Mouse (Mus musculus): ENCODE measurements at regions not wholly inside any gene's neighbourhood (a gene's known extent, or its start where the extent isn't known, plus 50 kb on each side); places are given as distances from the start of the nearest gene placed in this dataset.

GRCm38 (mm10) chr13:32541611-32542010 lies 203.1 kb upstream of the Gmds start:
- DNase-seq (ENCODE audit: low spot score), result no peak

- DNase-seq (ENCODE audit: low spot score), result no peak
These were observed 197.7 kb upstream of the Gmds start for GRCm38 (mm10) chr13:32536241-32536640.

DNA sequence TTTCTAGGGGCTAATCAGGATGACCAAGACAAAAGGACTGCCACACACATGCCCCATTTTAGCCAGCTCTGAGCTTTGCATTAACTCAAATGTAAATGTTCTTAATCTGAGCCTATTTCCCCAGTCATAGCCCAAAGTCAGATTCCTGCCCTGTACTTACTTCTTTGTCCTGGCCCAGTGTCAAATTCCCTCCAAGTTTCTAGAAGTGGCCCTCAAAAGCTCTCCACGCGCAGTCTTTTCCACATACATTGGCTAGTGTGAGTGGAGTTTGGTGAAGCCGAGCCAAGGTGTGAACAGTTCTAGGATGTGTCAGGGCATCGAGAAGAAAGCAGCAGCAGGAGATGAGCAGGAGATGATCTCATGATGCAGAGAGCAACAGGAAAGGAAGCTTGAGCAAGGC lies 197.1 kb upstream of the Gmds start:
- DNase-seq (ENCODE audit: low spot score), result no peak

DNA sequence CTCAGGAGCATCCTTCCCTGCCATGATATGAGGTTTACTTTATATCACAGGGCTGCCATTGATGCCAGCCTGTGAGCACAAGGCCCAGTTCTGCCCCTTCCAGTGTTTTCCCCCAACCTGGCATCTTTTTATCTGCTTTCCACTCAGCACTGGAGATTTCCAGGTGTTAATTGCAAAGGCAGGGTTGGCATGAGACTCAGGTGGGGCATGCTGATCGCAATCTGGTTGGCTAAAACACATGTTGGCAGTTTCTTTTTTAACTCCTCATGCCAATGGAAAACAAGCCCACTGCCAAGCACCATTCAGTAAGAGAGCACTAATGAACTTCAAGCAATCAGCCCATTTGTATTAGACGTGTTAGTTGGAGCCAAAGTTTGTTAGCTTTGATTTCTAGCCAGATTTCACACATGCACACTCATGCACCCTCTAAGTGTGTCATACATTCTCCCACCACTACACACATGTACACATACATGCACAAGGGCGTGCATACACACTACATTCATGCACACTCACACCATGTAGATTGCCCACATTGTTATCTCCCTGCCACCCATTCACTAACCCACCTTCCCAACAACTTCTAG lies 192.5 kb upstream of the Gmds start:
- no peak for DNase-seq (ENCODE audit: low spot score)

DNA sequence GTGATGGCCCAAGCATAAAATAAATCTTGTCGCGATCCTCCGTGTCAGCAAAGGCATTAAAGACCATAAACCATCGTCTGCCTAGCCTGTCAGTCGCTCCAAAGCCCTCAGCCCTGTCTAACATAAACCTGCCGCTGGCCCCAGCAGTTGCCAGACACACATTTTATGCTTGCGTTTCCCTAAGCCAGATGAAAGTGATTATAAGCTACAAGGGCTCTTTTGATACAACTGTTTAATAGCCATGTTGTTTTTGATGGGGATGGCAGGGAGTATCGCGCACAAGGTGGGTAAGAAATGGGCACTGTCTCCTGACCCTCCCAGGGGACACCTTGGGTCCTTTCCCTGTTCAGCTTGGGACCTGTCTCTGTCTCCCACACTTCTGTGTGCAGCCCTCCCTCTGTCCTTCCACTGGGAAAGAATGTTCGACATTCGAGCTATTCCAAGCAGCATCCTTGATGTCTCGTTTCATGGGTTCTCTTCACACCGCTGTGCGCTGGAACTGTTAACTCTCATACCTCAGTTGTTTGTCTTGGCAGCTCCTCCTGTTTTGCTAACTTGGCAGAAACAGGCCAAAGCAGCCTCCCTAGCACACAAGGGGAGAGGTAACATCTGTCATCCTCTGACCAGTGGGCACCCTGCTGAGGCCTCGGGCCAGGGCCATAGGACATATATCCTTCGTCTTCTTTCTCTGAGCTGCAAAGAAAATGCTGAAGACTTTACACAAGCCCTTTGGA lies 180.2 kb upstream of the Gmds start:
- DNase-seq (ENCODE audit: low spot score), result no peak

DNA sequence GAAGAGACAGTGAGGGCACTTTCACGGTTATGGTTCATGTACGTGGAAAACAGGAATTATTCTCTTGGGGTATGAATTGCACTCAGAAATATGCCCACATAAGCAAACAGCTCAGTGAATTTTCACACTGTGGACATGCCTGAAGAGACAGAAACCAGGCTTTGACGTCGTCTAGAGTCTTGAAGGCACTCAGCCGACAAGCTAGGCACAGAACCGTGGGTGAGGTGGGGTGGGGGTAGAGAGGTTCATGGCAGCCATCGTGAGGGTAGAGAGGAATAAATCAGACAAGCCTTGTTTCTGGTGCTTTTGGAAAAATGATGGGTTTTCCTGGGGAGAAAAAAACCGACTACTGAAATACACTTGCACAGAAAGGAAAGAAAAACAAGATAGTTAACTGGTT lies 179.0 kb upstream of the Gmds start:
- DNase-seq (ENCODE audit: low spot score), result no peak

DNA sequence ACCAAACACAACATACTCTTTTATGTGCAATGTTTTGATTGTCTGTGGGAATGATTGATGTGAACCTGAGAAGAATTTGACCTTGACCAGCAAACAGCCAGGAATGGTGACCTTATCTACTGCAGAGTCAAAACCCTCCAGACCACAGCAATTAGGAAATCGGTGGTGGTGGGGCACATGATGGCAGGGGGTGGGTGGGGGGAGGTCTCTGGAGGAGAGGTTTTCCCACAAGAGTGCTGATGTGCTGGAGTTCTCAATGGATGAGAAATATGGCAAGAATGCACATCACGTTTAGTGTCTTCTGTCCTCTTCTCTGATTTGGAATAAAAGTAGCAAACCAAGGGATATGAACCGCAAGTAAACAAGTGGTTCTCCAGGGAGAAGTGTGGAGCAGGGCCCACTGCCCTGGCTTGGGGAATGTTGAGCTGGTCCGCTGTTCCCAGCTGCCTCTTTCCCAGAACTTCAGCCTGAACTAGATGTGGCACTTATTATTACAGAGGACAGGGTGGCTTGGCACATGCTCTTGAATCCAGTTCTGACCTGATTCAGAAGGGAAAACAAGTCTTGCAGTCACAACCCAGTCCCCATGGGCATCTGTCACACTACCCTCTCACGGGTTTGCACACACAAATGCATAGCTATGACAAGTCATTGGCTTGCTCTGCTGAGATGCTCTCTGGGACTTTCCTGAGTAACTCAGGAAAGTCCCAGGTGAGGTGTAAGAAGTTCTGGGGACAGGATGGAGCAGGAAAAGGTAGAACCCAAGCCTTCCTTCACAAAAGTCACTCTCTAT lies 170.9 kb upstream of the Gmds start:
- DNase-seq (ENCODE audit: low spot score), result no peak

GRCm38 (mm10) chr13:32508447-32508846 lies 169.9 kb upstream of the Gmds start:
- no peak for DNase-seq (ENCODE audit: low spot score)

- DNase-seq (ENCODE audit: low spot score), result no peak
These were observed 169.3 kb upstream of the Gmds start for GRCm38 (mm10) chr13:32507825-32508224.

GRCm38 (mm10) chr13:32498205-32498790 lies 159.8 kb upstream of the Gmds start:
- DNase-seq (ENCODE audit: low spot score), result no peak

- no peak for DNase-seq (ENCODE audit: low spot score)
These were observed 157.7 kb upstream of the Gmds start for GRCm38 (mm10) chr13:32496263-32496662.

- DNase-seq (ENCODE audit: low spot score), result peak; percentile 35
These were observed 156.5 kb upstream of the Gmds start for GRCm38 (mm10) chr13:32495063-32495462.

GRCm38 (mm10) chr13:32493806-32494205 lies 155.3 kb upstream of the Gmds start:
- DNase-seq (ENCODE audit: low spot score), result no peak

GRCm38 (mm10) chr13:32493309-32493708 lies 154.8 kb upstream of the Gmds start:
- no peak for DNase-seq (ENCODE audit: low spot score)

DNA sequence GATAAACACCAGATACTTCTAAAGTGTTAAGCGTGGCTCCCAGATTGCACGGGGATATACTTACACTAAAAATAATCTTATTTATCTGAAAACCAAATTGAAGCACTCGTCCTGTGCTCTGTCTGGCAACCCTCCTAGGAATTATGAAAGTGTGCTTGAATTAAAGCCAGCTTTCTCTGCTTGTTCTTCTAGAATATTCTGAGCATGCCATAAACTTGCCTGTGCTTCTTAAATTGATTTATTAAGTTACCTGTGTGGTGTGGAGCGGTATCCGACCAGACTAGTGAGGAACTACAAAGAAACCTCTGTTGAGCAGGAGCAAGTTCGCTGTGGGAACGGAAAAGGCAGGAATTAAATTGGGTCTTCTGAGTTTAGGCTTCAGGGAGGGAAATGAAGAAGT lies 154.0 kb upstream of the Gmds start:
- DNase-seq (ENCODE audit: low spot score), result no peak

DNA sequence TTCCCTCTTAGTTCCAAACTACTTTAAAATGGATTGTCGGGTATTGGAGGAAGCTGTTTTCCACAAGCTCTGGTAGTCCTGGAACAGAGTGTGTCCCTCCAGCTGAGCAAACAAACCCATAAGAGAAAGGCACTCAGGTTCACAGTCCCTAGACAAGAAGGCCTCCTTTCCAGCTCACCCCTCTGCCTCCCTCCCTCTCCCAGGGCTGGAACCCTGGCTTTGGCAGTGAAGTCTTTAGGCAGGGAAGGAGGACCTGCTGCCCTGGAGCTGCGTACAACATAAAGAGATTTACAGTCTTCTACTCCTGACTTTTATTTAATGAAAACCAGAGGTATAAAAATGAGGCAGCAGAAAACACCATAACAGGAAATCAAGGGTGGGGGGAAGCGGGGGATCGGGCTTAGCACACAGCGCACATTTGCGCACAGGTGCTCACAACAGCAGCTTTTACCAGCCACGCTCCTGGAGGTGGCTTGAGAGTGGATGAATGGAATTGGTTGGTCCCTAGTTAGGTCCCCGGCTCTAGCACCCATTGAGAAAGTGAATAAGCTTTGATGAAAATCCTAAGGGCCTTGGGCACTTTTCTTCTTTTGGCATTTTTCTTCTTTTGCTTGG lies 143.0 kb upstream of the Gmds start:
- DNase-seq (ENCODE audit: low spot score), result no peak

DNA sequence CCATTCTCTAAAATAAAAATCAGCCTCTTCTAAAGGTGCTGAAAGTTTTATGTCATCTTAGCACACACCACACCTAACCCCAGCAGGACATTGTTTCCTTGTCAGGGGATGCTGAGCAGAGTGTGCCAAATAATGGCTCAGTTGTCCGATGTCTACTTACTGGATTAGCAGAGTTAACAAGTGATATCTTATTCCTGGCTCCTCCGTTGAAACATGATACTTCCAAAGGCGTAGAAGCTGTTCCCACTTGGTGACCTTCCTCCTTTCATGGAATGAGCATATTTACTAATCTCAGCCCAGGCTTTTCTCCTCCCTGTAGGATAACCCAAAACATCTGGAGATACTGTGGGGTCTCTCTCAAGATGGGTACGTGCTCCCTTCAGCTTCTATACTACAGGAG lies 141.5 kb upstream of the Gmds start:
- no peak for DNase-seq (ENCODE audit: low spot score)

GRCm38 (mm10) chr13:32479118-32479818 lies 140.7 kb upstream of the Gmds start:
- DNase-seq (ENCODE audit: low spot score), result peak; percentile 23

- peak; percentile 13 for DNase-seq (ENCODE audit: low spot score)
These were observed 127.2 kb upstream of the Gmds start for GRCm38 (mm10) chr13:32465787-32466186.

DNA sequence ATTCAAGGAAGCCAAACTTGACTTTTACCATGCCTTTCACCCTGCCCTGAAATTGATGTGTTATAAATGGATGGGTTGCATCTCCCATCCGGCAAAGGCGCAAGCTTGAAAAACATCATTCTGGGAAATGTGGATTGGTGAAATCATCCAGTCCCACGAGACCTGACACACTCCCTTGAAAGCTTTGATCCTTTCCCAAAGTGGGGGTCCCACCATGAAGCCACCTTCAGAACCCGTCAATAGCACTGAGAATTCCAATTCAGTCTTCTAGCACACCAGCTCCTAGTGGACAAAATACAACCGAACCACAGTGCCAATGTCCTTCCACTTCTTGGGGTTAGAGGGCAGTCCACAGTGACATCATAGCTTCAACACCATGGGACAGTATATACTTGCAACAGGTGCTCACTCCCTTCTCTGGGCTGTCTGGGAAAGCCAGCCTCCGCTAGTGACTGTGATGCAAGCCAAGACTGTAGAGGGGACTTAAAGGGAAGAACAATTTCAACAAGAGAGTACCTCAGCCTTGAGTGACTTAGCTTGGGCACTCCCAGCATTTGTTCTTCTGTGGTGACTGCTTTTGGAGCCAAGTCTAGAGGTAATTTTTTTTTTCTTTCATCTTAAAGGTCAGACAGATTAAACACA lies 126.6 kb upstream of the Gmds start:
- no peak for DNase-seq (ENCODE audit: low spot score)
